Mouse (Mus musculus): ENCODE data around the gene Nprl2. TPM values are rescaled to one million over a fixed set of nuclear protein-coding genes. Genes with fewer than 3 reads are reported as not detected.

The Nprl2 gene
- total and polyA plus RNA-seq, 3 experiments: 12.6 to 31.4 (median 16.3) TPM

DNA sequence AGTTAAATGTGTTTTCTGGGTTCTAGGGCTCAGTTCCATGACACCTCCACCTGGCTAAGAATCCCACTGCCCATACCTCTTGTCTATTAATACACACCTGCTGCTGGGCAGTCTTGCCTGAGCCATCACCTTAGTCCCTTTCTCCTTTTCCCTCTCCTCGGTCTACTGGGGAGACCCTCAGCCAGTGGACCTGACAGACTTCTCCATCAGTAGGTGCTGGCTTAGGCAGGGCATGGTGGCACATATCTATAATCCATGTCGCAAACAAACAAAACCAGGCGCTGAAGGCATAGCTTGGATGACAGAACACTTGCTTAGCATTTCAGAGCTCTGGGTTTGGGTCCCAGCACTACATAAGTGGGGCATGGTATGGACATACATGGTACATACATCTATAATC lies 3.3 kb upstream of the Nprl2 start:
- Histone ChIP-seq H3K79me2 (replicated peaks; ENCODE audit: control insufficient read depth, extremely low read depth, insufficient read depth, poor library complexity, severe bottlenecking) (peaks cover 36% of the 10 kb centered on the region), H3K27me3 (replicated peaks) (no peaks in the 10 kb centered on the region), H3K9ac (ENCODE audit: insufficient read depth, low read depth) (no peak overlapping the region), H3K4me1 (ENCODE audit: control insufficient read depth in 1 of 2, insufficient read depth in 2 of 2) (peaks cover 9 to 40% of the 10 kb centered on the region in 2 experiments), H3K36me3 (replicated peaks in 1 of 2; ENCODE audit: control insufficient read depth in 1 of 2, insufficient read depth in 1 of 2, low read length in 1 of 2) (peaks cover 33 to 50% of the 10 kb centered on the region in 2 experiments), H3K9me3 (replicated peaks; ENCODE audit: low read length) (no peaks in the 10 kb centered on the region), H3K27ac (ENCODE audit: insufficient read depth, low read depth) (no peak overlapping the region), H3K4me3 (replicated peaks in 1 of 3; ENCODE audit: low read depth in 2 of 3, low read length in 2 of 3, poor library complexity in 1 of 3) (no peak overlapping the region), H3K4me2 (ENCODE audit: insufficient read depth, low read depth, poor library complexity, severe bottlenecking) (no peak overlapping the region)
- dilution Hi-C loops (cut with MboI; ENCODE audit: extremely low pct_ligation_motif_present, extremely low pct_unique_long_range_greater_than_20kb, low sequenced_read_pairs): no loop called here
- in situ Hi-C loops (cut with MboI; ENCODE audit: low pct_ligation_motif_present, low pct_unique_long_range_greater_than_20kb, low sequenced_read_pairs): no loop called here
- DNase-seq (ENCODE audit: extremely low read depth): no peak
- TF ChIP-seq E2F4 (IDR thresholded peaks at IDR 0.05; ENCODE audit: insufficient replicate concordance, low read depth, low read length) (no peak), ZNF384 (IDR thresholded peaks at IDR 0.05; ENCODE audit: low read depth, low read length) (no peak), USF2 (conservative IDR thresholded peaks at IDR 0.05; ENCODE audit: low read depth, low read length) (no peak), CHD2 (IDR thresholded peaks at IDR 0.05; ENCODE audit: low read length) (no peak), ZC3H11A (IDR thresholded peaks at IDR 0.05; ENCODE audit: low read depth, low read length) (no peak), JUN (IDR thresholded peaks at IDR 0.05; ENCODE audit: insufficient read depth, low read depth, low read length) (no peak), MEF2A (IDR thresholded peaks at IDR 0.05; ENCODE audit: borderline replicate concordance, low read depth, low read length) (no peak), USF1 (IDR thresholded peaks at IDR 0.05; ENCODE audit: low read depth, low read length) (no peak), MAX (IDR thresholded peaks at IDR 0.05; ENCODE audit: low read length) (no peak), TCF12 (IDR thresholded peaks at IDR 0.05; ENCODE audit: low read depth, low read length) (no peak)

DNA sequence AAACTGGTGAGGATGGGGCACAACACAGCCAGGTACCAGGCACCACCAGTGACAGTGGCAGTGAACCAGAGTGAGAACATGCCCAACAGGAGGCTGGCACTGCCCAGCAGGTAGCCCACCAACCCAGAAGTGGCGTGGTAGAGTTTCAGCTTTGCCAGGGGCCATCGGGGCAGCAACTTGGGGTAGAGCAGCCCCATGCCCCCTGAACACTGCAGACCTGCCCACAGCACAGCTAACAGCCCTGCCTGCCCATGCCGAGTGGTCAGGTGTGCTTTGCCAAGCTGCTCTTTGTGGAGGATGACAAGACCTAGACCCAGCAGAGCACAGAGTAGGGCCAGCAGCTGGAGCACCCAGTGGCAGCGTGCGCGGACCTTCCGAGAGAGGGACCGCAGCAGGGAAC lies 2.1 kb upstream of the Nprl2 start:
- peaks cover 43 to 61% of the 10 kb centered on the region in 2 experiments for H3K36me3 ChIP-seq (replicated peaks in 1 of 2; ENCODE audit: control insufficient read depth in 1 of 2, insufficient read depth in 1 of 2, low read length in 1 of 2)
- dilution Hi-C loops (cut with MboI; ENCODE audit: extremely low pct_ligation_motif_present, extremely low pct_unique_long_range_greater_than_20kb, low sequenced_read_pairs): no loop called here
- no peak for TF ChIP-seq ELF1 (IDR thresholded peaks at IDR 0.05; ENCODE audit: low read depth, low read length)
- no peak for TF ChIP-seq TBP (conservative IDR thresholded peaks at IDR 0.05; ENCODE audit: low read depth, low read length)
- TF ChIP-seq ZC3H11A (IDR thresholded peaks at IDR 0.05; ENCODE audit: low read depth, low read length): no peak
- no peak for TF ChIP-seq MXI1 (IDR thresholded peaks at IDR 0.05; ENCODE audit: low read depth, low read length)
- no peak for TF ChIP-seq E2F4 (IDR thresholded peaks at IDR 0.05; ENCODE audit: insufficient replicate concordance, low read depth, low read length)
- TF ChIP-seq ZMIZ1 (IDR thresholded peaks at IDR 0.05; ENCODE audit: low read depth, low read length): no peak
- TF ChIP-seq POLR2A (IDR thresholded peaks at IDR 0.05; ENCODE audit: low read depth, low read length): no peak
- no peak for TF ChIP-seq POLR2AphosphoS2 (IDR thresholded peaks at IDR 0.05; ENCODE audit: low read depth, low read length)
- TF ChIP-seq ZKSCAN1 (IDR thresholded peaks at IDR 0.05; ENCODE audit: borderline replicate concordance, low read depth, low read length): no peak
- no peak for TF ChIP-seq SMC3 (IDR thresholded peaks at IDR 0.05; ENCODE audit: low read depth, low read length)
- TF ChIP-seq JUN (IDR thresholded peaks at IDR 0.05; ENCODE audit: insufficient read depth, low read depth, low read length): no peak
- no peak for TF ChIP-seq RAD21 (IDR thresholded peaks at IDR 0.05; ENCODE audit: low read depth, low read length)
- no peak for TF ChIP-seq EP300 (IDR thresholded peaks at IDR 0.05; ENCODE audit: low read length)
- no peak for TF ChIP-seq JUND (conservative IDR thresholded peaks at IDR 0.05; ENCODE audit: low read depth, low read length)
- no peak for TF ChIP-seq BHLHE40 (IDR thresholded peaks at IDR 0.05; ENCODE audit: low read depth, low read length)
- TF ChIP-seq UBTF (IDR thresholded peaks at IDR 0.05; ENCODE audit: low read depth, low read length): no peak
- in situ Hi-C loops (cut with MboI; ENCODE audit: low pct_ligation_motif_present, low pct_unique_long_range_greater_than_20kb, low sequenced_read_pairs): no loop called here
- H3K9me3 ChIP-seq (replicated peaks; ENCODE audit: low read length): no peaks in the 10 kb centered on the region
- peaks cover 9 to 40% of the 10 kb centered on the region in 2 experiments for H3K4me1 ChIP-seq (ENCODE audit: control insufficient read depth in 1 of 2, insufficient read depth in 2 of 2)
- H3K9ac ChIP-seq (ENCODE audit: insufficient read depth, low read depth): no peak overlapping the region
- H3K27ac ChIP-seq (ENCODE audit: insufficient read depth, low read depth): no peak overlapping the region
- peaks cover 26% of the 10 kb centered on the region for H3K79me2 ChIP-seq (replicated peaks; ENCODE audit: control insufficient read depth, extremely low read depth, insufficient read depth, poor library complexity, severe bottlenecking)
- no peaks in the 10 kb centered on the region for H3K27me3 ChIP-seq (replicated peaks)
- no peak for DNase-seq (ENCODE audit: extremely low read depth)
- H3K4me3 ChIP-seq (replicated peaks in 1 of 3; ENCODE audit: low read depth in 2 of 3, low read length in 2 of 3, poor library complexity in 1 of 3): no peak overlapping the region
- no peak overlapping the region for H3K4me2 ChIP-seq (ENCODE audit: insufficient read depth, low read depth, poor library complexity, severe bottlenecking)
